Mouse (Mus musculus) left cerebral cortex, postnatal 14 days (tissue): ENCODE results near the gene Gabrr2. TPM values are rescaled to one million over a fixed set of nuclear protein-coding genes. Genes with fewer than 3 reads are reported as not detected.
A peak's percentile ranks its signal among the peaks of the same experiment; 100 is the strongest.

Experiments
- DNase-seq, 2 experiments: peaks; one replicate each; pipeline ENCODE4 v3.0.0; 2021 to 2022; ENCODE audit warnings: low spot score in 2 of 2, mixed read lengths in 1 of 2
- intact Hi-C: fragments of 180-260 bp; cut with DNase I; formaldehyde crosslinking; loops from one replicate; pipeline ENCODE4 v1.15.1; 2025
- long read RNA-seq, 2 experiments: library from polyadenylated mRNA; stranded (forward); transcript quantifications; one replicate each; pipeline ENCODE4 v2.0.0; 2021
- total RNA-seq, 2 experiments: library from RNA; stranded (reverse); gene quantifications; 2 replicates each; pipeline ENCODE4 v1.2.3; 2021

The Gabrr2 gene
- under 1 TPM in 1 of 2 experiments, not detected in 1; 0.49 TPM for total RNA-seq
- long read RNA-seq, experiment 1, result 0 reads
- long read RNA-seq, experiment 2, partial matches to known transcripts, result 0 of 1 reads
- long read RNA-seq, experiment 2, other reads (novel, unspliced or antisense), result 1 of 1 reads

- DNase-seq, result no peak
- intact Hi-C loops, result no loop called here
These were observed at the start of gene Gabrr2 for GRCm38 (mm10) chr4:33062981-33063380. Gabrr2 (plus strand) TSS chr4:33062999.

DNA sequence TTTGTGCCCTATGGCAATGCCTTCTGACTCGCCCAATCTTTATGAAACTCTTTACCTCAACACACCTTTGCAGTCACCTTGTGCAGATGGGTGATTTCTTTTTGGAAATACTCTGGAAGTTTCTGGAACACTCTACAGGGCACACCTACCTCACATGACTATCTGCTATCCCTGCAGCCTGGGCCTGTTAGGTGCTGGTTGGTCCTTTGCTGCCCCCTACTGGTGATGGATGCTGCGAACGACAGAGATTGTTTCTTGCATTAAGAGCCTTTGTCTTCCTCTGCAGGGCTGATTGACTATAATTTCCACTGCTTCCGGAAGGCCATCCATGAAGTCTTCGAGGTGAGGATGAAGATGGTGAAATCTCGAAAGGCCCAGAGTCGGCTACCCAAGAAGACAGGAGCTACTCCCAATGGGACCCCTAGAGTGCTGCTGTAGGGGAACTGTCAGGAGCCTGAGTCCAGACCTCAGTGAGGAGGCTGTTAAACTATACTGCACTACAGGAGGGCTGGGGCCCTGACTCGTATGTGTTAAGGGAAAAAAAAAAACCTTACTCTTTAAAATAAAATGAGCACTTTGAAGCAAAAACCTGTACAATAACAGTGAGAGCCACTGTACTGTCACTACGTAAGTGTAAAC is 44.3 kb upstream of the Gabrr2 start:
- intact Hi-C loops, result loop anchor here (5.0 to 10.0 kb wide), 2 partner anchors 66 to 274 kb away; partner anchors contain the start of gene Ankrd6

GRCm38 (mm10) chr4:33024420-33024819 is 38.4 kb upstream of the Gabrr2 start:
- intact Hi-C loops, result no loop called here
- DNase-seq, result no peak

More for the DNA sequence above, 44.3 kb upstream of the Gabrr2 start:
- peak; percentile 91 to 94 for DNase-seq

GRCm38 (mm10) chr4:33029104-33029503 is 33.7 kb upstream of the Gabrr2 start:
- DNase-seq, result no peak
- intact Hi-C loops, result no loop called here

DNA sequence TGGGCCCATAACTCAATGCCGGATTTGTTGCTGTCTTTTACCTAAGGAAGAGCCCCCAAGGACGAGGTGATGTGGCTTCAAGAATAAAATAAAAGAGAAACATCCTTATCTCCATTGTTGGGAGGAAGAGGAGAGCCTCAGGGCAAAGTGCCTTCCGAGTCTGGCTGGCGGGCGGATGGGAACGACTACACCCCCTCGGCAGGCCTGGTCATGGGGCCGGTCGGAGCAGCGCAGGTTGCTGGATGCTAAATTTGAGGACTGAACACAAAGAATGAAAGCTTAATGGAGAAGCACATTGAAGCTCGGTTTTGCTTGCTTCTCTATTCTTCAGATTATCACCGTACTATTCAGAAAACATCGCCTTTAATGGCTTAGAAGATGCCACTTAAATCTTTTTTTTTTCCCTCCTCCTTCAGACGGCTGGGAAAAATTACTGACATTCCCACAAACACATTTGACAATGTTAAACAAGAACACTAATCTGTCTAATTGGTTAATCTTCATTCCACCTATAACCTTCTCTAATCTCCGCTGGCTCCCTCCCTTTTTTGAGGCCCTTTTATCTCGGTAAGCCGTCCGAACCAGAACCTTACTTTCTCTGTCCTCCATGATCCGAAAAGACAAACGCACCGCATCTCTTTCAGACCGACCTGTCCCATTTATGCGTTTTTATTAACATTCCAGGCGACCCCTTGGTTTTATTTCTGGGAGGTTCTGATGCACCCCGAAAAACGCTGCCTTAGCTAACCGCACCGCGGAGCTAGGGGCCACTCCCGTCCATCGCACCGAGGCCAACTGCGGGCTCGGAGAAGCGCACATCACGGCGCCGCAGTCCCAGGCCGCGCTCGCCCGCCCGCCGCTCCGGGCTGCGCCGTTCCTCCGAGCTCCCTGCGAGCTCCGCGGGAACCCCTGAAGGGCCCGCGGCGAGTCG is 32.3 kb upstream of the Gabrr2 start:
- DNase-seq, result peak in 1 of 2 experiments; percentile 18
- intact Hi-C loops, result no loop called here

DNA sequence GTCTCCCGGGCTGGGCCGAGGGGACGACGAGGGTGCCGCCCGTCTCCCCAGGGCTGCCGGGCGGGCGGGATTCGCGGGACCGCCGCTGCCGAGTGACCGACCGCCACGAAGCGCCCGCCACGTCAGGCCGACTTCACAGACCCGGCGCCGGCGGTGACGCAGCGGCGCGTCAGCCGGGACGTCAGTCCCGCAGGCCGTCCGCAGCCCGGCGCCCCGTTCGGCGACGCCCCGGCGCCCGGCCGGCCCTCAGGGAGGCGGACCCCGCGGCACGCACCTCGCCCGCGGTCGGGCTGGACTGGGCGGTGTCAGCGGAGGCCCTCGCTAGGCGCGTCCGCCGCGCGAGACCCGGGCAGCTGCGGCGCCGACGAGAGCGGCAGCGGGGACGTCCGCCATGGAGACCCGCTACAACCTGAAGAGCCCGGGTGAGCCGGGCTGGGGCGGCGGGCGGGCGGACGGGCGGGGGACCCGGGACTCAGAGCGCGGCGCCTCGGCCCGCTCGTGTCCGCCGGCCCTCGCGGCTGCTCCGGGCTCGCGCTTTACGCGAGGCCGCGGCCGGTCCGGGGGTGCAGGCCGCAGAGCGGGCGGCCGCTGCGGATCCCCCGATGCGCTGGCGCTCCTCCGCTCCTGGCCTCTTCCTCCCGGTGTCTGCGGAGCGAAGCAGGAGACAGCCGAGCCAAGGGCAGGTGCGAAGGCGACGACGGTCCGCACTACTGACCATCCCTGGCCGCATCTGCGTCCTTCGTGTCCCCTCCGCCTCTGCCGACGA is 31.4 kb upstream of the Gabrr2 start, which contains the start of gene Ube2j1:
Gene Ube2j1 (plus strand): TSS at position 222 of the 766 bp plus-strand sequence.
- intact Hi-C loops, result no loop called here
- DNase-seq, result peak; percentile 81 to 88

DNA sequence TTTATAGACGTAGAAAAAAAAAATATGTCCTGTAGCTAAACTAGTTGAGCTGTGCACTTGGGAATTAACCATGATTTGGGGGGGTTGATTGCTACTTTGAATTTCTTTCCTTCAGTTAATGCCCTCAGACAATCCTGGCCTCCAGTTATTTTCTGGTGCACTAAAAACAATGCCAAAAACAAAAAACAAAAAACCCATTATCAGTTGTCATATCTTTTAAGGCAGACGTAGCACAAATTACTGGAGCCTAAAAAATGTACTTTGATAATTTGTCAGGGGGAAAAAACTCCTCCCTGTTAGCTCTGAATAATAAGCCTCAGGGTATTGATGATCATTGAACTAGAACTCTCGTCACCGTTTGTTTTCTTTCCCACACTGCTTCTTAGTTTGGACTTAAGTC is 30.8 kb upstream of the Gabrr2 start:
- intact Hi-C loops, result no loop called here
- DNase-seq, result no peak

- intact Hi-C loops, result no loop called here
- DNase-seq, result no peak
These were observed 29.3 kb upstream of the Gabrr2 start for GRCm38 (mm10) chr4:33033515-33033914.

- DNase-seq, result no peak
- intact Hi-C loops, result no loop called here
These were observed 23.0 kb upstream of the Gabrr2 start for GRCm38 (mm10) chr4:33039826-33040225.

DNA sequence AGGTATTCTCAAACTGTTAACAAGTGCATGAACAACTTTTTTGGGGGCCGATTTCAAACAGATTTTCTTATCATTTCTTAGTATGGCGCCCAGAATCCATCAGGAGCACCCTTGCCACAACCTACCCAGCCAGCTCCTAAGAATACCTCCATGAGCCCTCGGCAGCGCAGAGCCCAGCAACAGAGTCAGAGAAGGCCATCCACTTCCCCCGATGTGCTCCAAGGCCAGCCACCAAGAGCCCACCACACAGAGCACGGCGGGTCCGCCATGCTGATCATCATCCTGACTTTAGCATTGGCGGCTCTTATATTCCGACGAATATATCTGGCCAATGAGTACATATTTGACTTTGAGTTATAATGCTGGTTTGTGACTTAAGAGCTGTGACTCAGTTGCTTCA is 13.2 kb upstream of the Gabrr2 start:
- intact Hi-C loops, result no loop called here

GRCm38 (mm10) chr4:33052055-33052454 is 10.7 kb upstream of the Gabrr2 start:
- intact Hi-C loops, result no loop called here
- DNase-seq, result peak; percentile 26 to 48

More for the DNA sequence above, 13.2 kb upstream of the Gabrr2 start:
- DNase-seq, result no peak

DNA sequence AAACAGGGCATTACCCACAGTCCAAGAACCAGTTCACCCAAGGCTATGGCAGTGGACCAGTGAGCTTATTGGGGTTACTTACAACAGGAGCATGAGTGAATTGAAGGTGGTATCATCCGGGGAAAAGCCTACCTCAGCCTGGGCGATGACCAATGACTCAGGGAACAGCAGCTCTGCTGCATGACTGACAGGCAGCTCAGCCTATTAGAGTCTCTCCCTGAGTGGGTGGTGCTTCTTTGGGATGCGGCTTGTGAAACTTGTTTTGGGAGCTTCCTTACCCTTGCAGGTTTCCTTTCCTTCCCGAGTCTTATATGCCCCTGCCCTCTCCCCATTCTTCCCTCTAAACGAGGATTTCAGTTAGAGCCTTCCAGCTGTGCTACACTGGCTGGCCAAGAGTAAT is 10.1 kb upstream of the Gabrr2 start:
- intact Hi-C loops, result no loop called here
- no peak for DNase-seq

GRCm38 (mm10) chr4:33054426-33054825 is 8.4 kb upstream of the Gabrr2 start:
- intact Hi-C loops, result no loop called here
- DNase-seq, result no peak

DNA sequence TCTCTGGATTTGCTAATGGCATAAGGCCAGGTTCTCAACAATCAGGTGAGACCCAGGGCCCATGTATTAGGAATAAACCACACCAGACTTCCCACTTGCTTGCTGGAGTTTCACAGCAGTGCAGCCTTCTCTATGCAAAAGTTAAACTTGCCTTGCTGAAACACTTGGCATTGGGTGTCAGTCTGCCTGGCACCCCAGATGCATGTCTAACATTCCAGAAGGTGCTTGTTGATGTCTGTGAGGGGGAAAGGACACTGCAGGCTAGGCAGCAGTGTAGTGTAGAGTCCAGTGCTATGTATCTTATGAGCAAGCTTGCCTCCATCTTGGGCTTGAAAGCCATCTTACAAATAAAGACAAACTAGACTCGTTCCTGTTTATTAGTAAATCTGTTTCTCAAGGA is 6.5 kb upstream of the Gabrr2 start:
- intact Hi-C loops, result no loop called here
- DNase-seq, result no peak

GRCm38 (mm10) chr4:33057890-33058687 is 4.7 kb upstream of the Gabrr2 start:
- DNase-seq, result peak; percentile 39 to 71
- intact Hi-C loops, result no loop called here

- intact Hi-C loops, result no loop called here
- DNase-seq, result no peak
These were observed 1.6 kb upstream of the Gabrr2 start for GRCm38 (mm10) chr4:33061158-33061557.

GRCm38 (mm10) chr4:33064986-33065385 is 2.2 kb downstream of the Gabrr2 start:
- DNase-seq, result no peak

GRCm38 (mm10) chr4:33066223-33066960 is 3.6 kb downstream of the Gabrr2 start:
- DNase-seq, result no peak
- intact Hi-C loops, result no loop called here

More at GRCm38 (mm10) chr4:33064986-33065385, 2.2 kb downstream of the Gabrr2 start:
- intact Hi-C loops, result no loop called here
